Mouse (Mus musculus): ENCODE data around the gene Clba1. TPM values are rescaled to one million over a fixed set of nuclear protein-coding genes. Genes with fewer than 3 reads are reported as not detected.

Clba1 gene
- total RNA-seq, 2 experiments from 2014 or later, result 12.3 to 12.4 TPM

GRCm38 (mm10) chr12:112851116-112851515 is 42.4 kb downstream of the Clba1 start:
- DNase-seq, result no peak

GRCm38 (mm10) chr12:112853050-112853729 is 44.5 kb downstream of the Clba1 start:
- no peak for DNase-seq

- DNase-seq, result no peak
Observed at GRCm38 (mm10) chr12:112854610-112855333, 46.0 kb downstream of the Clba1 start.

DNA sequence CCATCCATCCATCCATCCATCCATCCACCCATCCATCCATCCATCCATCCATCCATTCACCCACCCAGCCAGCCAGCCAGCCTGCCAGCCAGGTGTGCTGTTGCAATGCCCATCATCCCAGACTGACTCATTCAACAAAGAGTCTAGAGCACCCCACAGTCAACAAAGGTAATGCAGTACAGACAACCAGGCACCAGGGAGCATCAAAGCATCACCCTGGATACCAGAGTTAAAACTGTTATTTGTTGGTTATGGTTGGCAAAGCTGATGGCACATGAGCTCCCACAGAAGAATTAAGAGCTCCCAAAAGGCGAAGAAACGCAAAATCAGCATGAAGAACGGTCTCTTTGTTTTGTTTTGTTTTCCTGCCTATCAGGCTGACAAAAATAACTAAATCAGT is 47.6 kb downstream of the Clba1 start:
- DNase-seq, result no peak

DNA sequence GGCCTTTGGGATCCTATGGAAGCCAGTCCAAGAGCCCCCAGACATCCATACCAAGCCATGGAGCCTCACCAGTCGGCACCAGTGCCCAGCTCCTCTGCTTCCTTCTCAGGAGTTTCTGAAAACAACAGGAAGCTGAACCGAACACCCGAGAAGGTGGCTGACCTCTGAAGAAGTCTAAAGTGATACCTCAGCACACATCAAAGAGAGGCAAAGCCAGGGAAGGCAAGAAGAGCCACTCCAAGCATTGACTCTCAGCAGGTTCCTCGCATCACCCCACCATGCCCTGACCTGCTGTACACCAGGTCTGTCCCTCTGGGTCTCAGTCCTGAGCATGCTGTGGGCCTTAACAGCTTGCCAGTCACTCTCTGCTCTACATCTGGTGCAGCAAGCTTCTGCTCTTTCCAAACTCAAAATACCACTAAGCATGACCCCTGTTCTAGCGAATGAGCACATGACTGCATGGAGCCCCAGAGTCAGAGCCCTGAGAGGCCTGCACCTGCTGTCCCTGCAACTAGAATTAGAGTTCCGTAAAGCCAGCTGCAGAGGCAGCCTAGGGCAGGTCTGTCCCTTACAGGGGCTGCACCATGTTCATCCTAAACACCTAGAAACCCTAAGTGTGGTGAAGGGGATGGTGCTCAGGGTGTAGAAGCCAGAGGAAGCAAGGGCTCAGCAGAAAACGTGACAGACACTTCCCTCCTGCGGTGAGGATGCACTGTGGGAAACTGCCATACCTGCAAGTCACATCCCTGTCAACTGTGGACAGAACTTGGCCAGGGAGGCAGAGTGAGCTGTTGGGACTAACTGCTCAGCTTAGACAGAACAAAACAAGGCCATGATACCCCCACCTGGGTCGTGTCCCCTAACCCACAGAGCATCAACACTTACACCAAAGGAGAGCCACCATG is 48.5 kb downstream of the Clba1 start:
- no peak for DNase-seq

DNA sequence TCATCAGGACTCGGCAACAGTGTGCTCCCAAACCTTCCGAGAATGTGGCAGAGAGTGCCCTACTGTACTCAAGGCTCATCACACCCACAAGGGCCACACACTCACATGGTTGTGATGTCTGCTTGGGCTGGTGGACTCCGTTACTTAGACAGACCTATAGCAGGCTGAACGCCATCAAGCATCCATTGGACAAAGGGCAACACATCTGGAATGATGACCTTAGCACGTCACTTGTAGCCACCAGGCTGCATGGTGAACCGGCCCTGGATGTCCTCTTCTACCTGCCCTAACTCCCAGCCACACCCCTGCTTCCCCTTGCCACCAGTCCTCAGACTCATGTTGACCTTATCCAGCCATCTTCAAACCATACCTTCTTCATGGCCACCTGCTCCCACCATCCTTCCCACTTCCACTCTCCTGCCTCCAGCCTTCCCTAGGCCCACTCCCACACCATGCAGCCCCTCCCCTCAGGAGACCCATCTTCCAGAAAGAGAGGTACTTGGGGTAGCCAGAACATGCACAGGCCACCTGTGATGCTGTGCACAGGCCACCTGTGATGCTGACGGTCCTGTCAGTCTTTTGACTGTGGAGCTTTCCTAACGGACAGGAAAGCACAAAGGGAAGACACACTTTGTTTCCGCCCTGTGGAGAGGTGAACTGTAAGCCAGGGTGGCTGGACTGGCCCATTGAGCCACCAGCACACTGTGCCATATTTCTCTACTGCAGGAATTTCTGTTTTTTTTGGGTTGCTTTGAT is 50.0 kb downstream of the Clba1 start:
- no peak for DNase-seq

- no peak for DNase-seq
Observed at GRCm38 (mm10) chr12:112859930-112860329, 51.2 kb downstream of the Clba1 start.

GRCm38 (mm10) chr12:112860765-112861164 is 52.0 kb downstream of the Clba1 start:
- DNase-seq, result no peak

DNA sequence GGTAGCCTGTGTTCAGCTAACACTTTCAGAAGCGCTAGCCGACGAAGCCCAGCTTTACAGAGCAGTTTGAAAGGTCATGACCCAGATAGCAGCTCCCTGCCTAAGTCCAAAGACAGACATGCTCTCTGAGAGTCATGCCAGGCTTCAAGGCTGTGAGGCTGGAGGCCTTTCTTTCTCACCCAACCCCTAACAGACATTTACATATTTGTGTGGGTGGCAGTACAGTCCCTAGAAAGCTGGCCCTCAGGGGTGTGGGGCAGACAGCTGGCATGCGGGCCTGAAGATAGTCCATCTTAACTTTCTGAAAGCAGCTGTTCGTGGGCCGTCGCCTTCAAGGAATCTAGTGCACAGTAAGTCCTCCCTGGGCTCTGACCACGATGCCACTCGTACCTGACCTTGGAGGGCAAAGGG is 53.2 kb downstream of the Clba1 start:
- no peak for DNase-seq

DNA sequence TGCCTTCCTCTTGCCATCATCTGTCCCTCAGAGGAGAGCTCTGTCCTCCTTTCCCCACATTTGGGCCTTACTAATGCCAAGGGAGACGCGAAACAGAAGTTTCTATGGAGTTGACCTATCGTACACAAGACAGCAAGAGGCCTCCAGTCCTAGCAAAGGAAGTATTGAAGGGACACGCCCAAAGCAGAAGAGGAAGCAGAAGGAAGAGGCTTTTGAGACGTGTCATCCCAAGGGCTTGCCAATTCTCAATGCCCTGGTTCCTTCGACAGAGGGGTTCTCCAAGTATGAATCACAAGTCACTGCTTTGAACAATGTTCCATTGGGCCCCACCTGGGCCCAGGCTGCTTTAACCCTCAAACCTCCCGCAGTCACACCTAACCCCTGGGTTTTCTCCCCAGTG is 56.1 kb downstream of the Clba1 start:
- DNase-seq, result no peak

Other genes with a start within 250 kb of the Clba1 start
- gene Inf2, start 220.2 kb upstream of the Clba1 start, total RNA-seq (2021), result 100 to 1,000 TPM; 127 to 142 TPM
- gene Adssl1, start 188.9 kb upstream of the Clba1 start, total RNA-seq (2021), result 10 to 100 TPM; 11.9 to 12.6 TPM
- 10 to 100 TPM; 20.2 to 24.0 TPM for gene Siva1, start 164.3 kb upstream of the Clba1 start, total RNA-seq (2021)
- 100 to 1,000 TPM; 145 to 156 TPM for gene Akt1, start 134.1 kb upstream of the Clba1 start, total RNA-seq (2021)
- gene Zbtb42, start 130.1 kb upstream of the Clba1 start, total RNA-seq (2021), result under 1 TPM; 0.37 to 0.38 TPM
- 100 to 1,000 TPM; 171 to 189 TPM for gene Cep170b, start 88.5 kb upstream of the Clba1 start, total RNA-seq (2021)
- gene Pld4, start 48.3 kb upstream of the Clba1 start, total RNA-seq (2021), result 1 to 10 TPM; 8.7 to 9.4 TPM
- gene Ahnak2, start 6.3 kb upstream of the Clba1 start, total RNA-seq (2021), result 1 to 10 TPM; 2.8 to 2.9 TPM
- gene Cdca4, start 20.5 kb downstream of the Clba1 start, total RNA-seq (2021), result 1 to 10 TPM; 7.8 to 8.1 TPM
- gene Gpr132, start 59.3 kb downstream of the Clba1 start, total RNA-seq (2021), result not detected
- 10 to 100 TPM; 43.8 to 45.6 TPM for gene Jag2, start 120.8 kb downstream of the Clba1 start, total RNA-seq (2021)
- gene Nudt14, start 133.2 kb downstream of the Clba1 start, total RNA-seq (2021), result 10 to 100 TPM; 11.4 to 13.1 TPM
- gene Btbd6, start 167.5 kb downstream of the Clba1 start, total RNA-seq (2021), result 10 to 100 TPM; 55.4 to 56.3 TPM
- 10 to 100 TPM; 54.8 to 57.8 TPM for gene Brf1, start 191.8 kb downstream of the Clba1 start, total RNA-seq (2021)
- gene Pacs2, start 205.6 kb downstream of the Clba1 start, total RNA-seq (2021), result 10 to 100 TPM; 87.3 to 88.1 TPM

Data from layer of hippocampus, postnatal 36 days (tissue).